Mouse (Mus musculus) liver, embryonic 14.5 days (tissue): ENCODE results near the gene Lipm. TPM values are rescaled to one million over a fixed set of nuclear protein-coding genes. Genes with fewer than 3 reads are reported as not detected.

Source experiments
- ATAC-seq: fragments of 200-750 bp; cut with Nextera tagmentation; 2 replicates; pipeline ENCODE4 v1.8.0; 2017; ENCODE audit warnings: moderate number of reproducible peaks, mild to moderate bottlenecking, moderate library complexity; ENCODE audit not compliant: insufficient read depth
- DNase-seq, 3 experiments: peaks; one replicate each; pipeline ENCODE4 v3.0.0-alpha.2; 2012 to 2013; ENCODE audit warnings: low read depth in 3 of 3, low spot score in 3 of 3
- H3K27ac ChIP-seq: fragments of 300-500 bp; sonication (generic); 2 replicates; pipeline ENCODE4 v1.5.1; 2014; ENCODE audit warnings: moderate library complexity, mild to moderate bottlenecking, control low read depth, inconsistent platforms
- H3K27me3 ChIP-seq: fragments of 300-500 bp; sonication (generic); 2 replicates; pipeline ENCODE4 v1.6.1; 2014; ENCODE audit warnings: mild to moderate bottlenecking, low read length, moderate library complexity; ENCODE audit not compliant: control insufficient read depth, insufficient read depth
- H3K36me3 ChIP-seq: fragments of 300-500 bp; sonication (generic); replicated peaks from 2 replicates; pipeline ENCODE4 v1.6.1; 2014; ENCODE audit warnings: low read depth; ENCODE audit not compliant: control insufficient read depth, insufficient read depth
- H3K4me1 ChIP-seq, 2 experiments: fragments of 200-500 bp in 1 of 2; fragments of 300-500 bp in 1 of 2; sonication (generic) in 1 of 2; replicated peaks; 2 replicates each; pipeline ENCODE4 v1.6.1; 2012 to 2014; ENCODE audit warnings: antibody characterized with exemption in 1 of 2, inconsistent platforms in 1 of 2, low read length in 1 of 2; ENCODE audit not compliant: control insufficient read depth in 2 of 2, insufficient read depth in 2 of 2
- H3K4me2 ChIP-seq: fragments of 300-500 bp; sonication (generic); 2 replicates; pipeline ENCODE4 v1.6.1; 2014; ENCODE audit warnings: low read depth, mild to moderate bottlenecking, control low read depth, moderate library complexity
- H3K4me3 ChIP-seq, 2 experiments: fragments of 200-500 bp in 1 of 2; fragments of 300-500 bp in 1 of 2; sonication (generic) in 1 of 2; 2 replicates each; pipeline ENCODE4 v1.5.1; 2012 to 2014; ENCODE audit warnings: low read depth in 2 of 2, low read length in 2 of 2, mild to moderate bottlenecking in 2 of 2, control low read depth in 1 of 2, inconsistent platforms in 1 of 2, moderate library complexity in 1 of 2; ENCODE audit not compliant: insufficient read depth in 1 of 2
- H3K9ac ChIP-seq: fragments of 300-500 bp; sonication (generic); replicated peaks from 2 replicates; pipeline ENCODE4 v1.6.1; 2014; ENCODE audit warnings: mild to moderate bottlenecking, control low read depth, moderate library complexity
- H3K9me3 ChIP-seq: fragments of 300-500 bp; sonication (generic); 2 replicates; pipeline ENCODE4 v1.6.1; 2016; ENCODE audit warnings: low read length, mixed read lengths; ENCODE audit not compliant: control insufficient read depth
- CTCF ChIP-seq: IDR thresholded peaks from 2 replicates; pipeline ENCODE4 v1.5.1; 2016; ENCODE audit warnings: antibody characterized with exemption, low read depth, control low read depth
- EP300 ChIP-seq: IDR thresholded peaks from 2 replicates; pipeline ENCODE4 v1.6.1; 2016; ENCODE audit warnings: antibody characterized with exemption, low read depth
- WGBS: fragments of 180-500 bp; shearing (Covaris S2); extraction: QIAGEN DNeasy Blood & Tissue Kit; methylation state at CpG from one replicate; pipeline ENCODE4 v1.1.7; 2014; ENCODE audit not compliant: insufficient replicate concordance; 5-methylcytosine and 5-hydroxymethylcytosine counted together
- polyA plus RNA-seq, 2 experiments: library from polyadenylated mRNA; depleted of rRNA in 1 of 2; stranded (reverse) in 1 of 2; unstranded in 1 of 2; fragments of >200 nt; fragmentation: Nextera tagmentation in 1 of 2; extraction: Ambion mirVana in 1 of 2; gene quantifications; 2 replicates each; pipeline versions ENCODE4 v1.2.1 to v1.2.3; 2012 to 2014

Lipm gene
- polyA plus RNA-seq (2012; rRNA removed) (0.02 TPM in 1 of 2 replicates, not detected in the other), polyA plus RNA-seq (2014; fragmentation: Nextera tagmentation; extraction: Ambion mirVana) (not detected in 2 replicates)

GRCm38 (mm10) chr19:34100633-34101032 is at the start of gene Lipm:
Gene Lipm, plus strand, starts transcription at chr19:34100933.
- H3K27ac ChIP-seq = no peak within 1 kb of the TSS
- H3K4me3 ChIP-seq = no peak within 1 kb of the TSS
- no peak for ATAC-seq
- H3K4me1 ChIP-seq = no peaks in the 10 kb centered on the region
- H3K27me3 ChIP-seq = no peaks in the 10 kb centered on the region
- no peaks in the 10 kb centered on the region for H3K9me3 ChIP-seq
- H3K4me2 ChIP-seq = no peak within 1 kb of the TSS
- no peaks in the 10 kb centered on the region for H3K36me3 ChIP-seq
- H3K9ac ChIP-seq = no peak within 1 kb of the TSS
- 61% methylated on average over 4 of the region's 4 CpGs for WGBS
- no peak for DNase-seq
- no peak for TF ChIP-seq EP300
- TF ChIP-seq CTCF = no peak

GRCm38 (mm10) chr19:34051502-34051901 is 49.2 kb upstream of the Lipm start:
- Histone ChIP-seq H3K9ac (no peak overlapping the region), H3K27me3 (no peaks in the 10 kb centered on the region), H3K4me2 (no peak overlapping the region), H3K4me1 (no peaks in the 10 kb centered on the region), H3K36me3 (no peaks in the 10 kb centered on the region), H3K9me3 (no peaks in the 10 kb centered on the region), H3K4me3 (no peak overlapping the region), H3K27ac (no peak overlapping the region)
- DNase-seq (no peak), ATAC-seq (no peak)
- TF ChIP-seq CTCF (no peak), EP300 (no peak)
- 56% methylated on average over 3 of the region's 3 CpGs for WGBS

GRCm38 (mm10) chr19:34063547-34063946 is 37.2 kb upstream of the Lipm start:
- Histone ChIP-seq H3K4me3 (no peak overlapping the region), H3K27me3 (no peaks in the 10 kb centered on the region), H3K36me3 (no peaks in the 10 kb centered on the region), H3K4me2 (no peak overlapping the region), H3K9ac (no peak overlapping the region), H3K9me3 (no peaks in the 10 kb centered on the region), H3K4me1 (no peaks in the 10 kb centered on the region), H3K27ac (no peak overlapping the region)
- no peak for TF ChIP-seq EP300
- no peak for TF ChIP-seq CTCF
- no peak for ATAC-seq
- WGBS = 33% methylated on average over 1 of the region's 1 CpGs
- DNase-seq = no peak

- Histone ChIP-seq H3K4me1 (no peaks in the 10 kb centered on the region), H3K27me3 (no peaks in the 10 kb centered on the region), H3K27ac (no peak overlapping the region), H3K36me3 (no peaks in the 10 kb centered on the region), H3K4me3 (no peak overlapping the region), H3K9ac (no peak overlapping the region), H3K4me2 (no peak overlapping the region), H3K9me3 (no peaks in the 10 kb centered on the region)
- ATAC-seq (no peak), DNase-seq (no peak)
- TF ChIP-seq CTCF = no peak
- TF ChIP-seq EP300 = no peak
- WGBS = 56% methylated on average over 4 of the region's 4 CpGs
Observed at GRCm38 (mm10) chr19:34064059-34064458, 36.7 kb upstream of the Lipm start.

GRCm38 (mm10) chr19:34066779-34067472 is 33.8 kb upstream of the Lipm start, which contains the start of gene Lipn:
Gene Lipn, plus strand, starts transcription at chr19:34067358.
- WGBS = 66% methylated on average over 9 of the region's 9 CpGs
- no peak within 1 kb of the TSS for H3K9ac ChIP-seq
- no peak within 1 kb of the TSS for H3K27ac ChIP-seq
- no peak within 1 kb of the TSS for H3K4me2 ChIP-seq
- H3K36me3 ChIP-seq = no peaks in the 10 kb centered on the region
- H3K4me3 ChIP-seq = no peak within 1 kb of the TSS
- ATAC-seq = no peak
- no peaks in the 10 kb centered on the region for H3K4me1 ChIP-seq
- DNase-seq = no peak
- H3K27me3 ChIP-seq = no peaks in the 10 kb centered on the region
- H3K9me3 ChIP-seq = no peaks in the 10 kb centered on the region
- TF ChIP-seq EP300 (no peak), CTCF (no peak)
